In genomic region chr10:42118361-42119188, GRCm38 (mm10) we compare ENCODE assay signal across 11 mouse cellular contexts.
DNase-seq lines count a peak whose midpoint lies in the region; ATAC-seq and TF ChIP-seq lines count a peak whose summit lies in the region.
"Had no signal": no experiment of that assay in that cellular context is flagged by ENCODE, and none has a peak within 500 bp of the region (broad histone marks: within the 10 kb centered on the region; RNA-seq: fewer than 3 reads in every experiment).

No protein-coding gene starts in this region.

- ATAC-seq in cerebellum, adult (ENCODE audit: insufficient number of reproducible peaks, low FRiP score, low TSS enrichment), result peak; percentile 91
- ATAC-seq: liver, postnatal 0 days had no signal

- H3K27me3 ChIP-seq in kidney, adult 2 months (replicated peaks; ENCODE audit: control insufficient read depth, insufficient read depth, low read length), result no peaks in the 10 kb centered on the region
- H3K27me3 ChIP-seq: neural tube, embryonic 15.5 days had no signal

- no peak for TF ChIP-seq CTCF in kidney, adult 2 months (conservative IDR thresholded peaks at IDR 0.05; ENCODE audit: insufficient read depth, insufficient read length, low read depth, low read length)

- no peaks in the 10 kb centered on the region for H3K36me3 ChIP-seq in kidney, adult 2 months (ENCODE audit: control insufficient read depth, insufficient read depth, low read length)
- H3K36me3 ChIP-seq: neural tube, embryonic 15.5 days had no signal

- no peaks in the 10 kb centered on the region; the same call in 1 of the 2 replicates for H3K4me1 ChIP-seq in kidney, adult 2 months (ENCODE audit: control insufficient read depth, insufficient read depth, low read length)

- 83% methylated on average over 13 of the region's 13 CpGs for WGBS in kidney, adult 2 months

- peak; percentile 11 for DNase-seq in layer of hippocampus, adult 11-12 months (ENCODE audit: low spot score)
- no peak for DNase-seq in layer of hippocampus, adult 8-10 months (ENCODE audit: low spot score in 2 of 2)
- DNase-seq in cerebellum, adult 8-10 months, result peak; percentile 94
- DNase-seq in layer of hippocampus, postnatal 36 days, result peak; percentile 4 to 11
- no peak for DNase-seq in kidney, adult 2 months
- no peak for DNase-seq in urinary bladder, postnatal 4 days (ENCODE audit: low spot score in 2 of 2)
- DNase-seq: kidney, postnatal 4 days; liver, postnatal 0 days had no signal

- H3K27ac ChIP-seq in kidney, adult 2 months (ENCODE audit: insufficient read depth, low read depth, low read length), result no peak overlapping the region
- H3K27ac ChIP-seq: hindbrain, embryonic 14.5 days; neural tube, embryonic 15.5 days had no signal

- no peak overlapping the region for H3K4me3 ChIP-seq in kidney, adult 2 months (ENCODE audit: insufficient read depth, low read depth, low read length)
- H3K4me3 ChIP-seq: neural tube, embryonic 15.5 days had no signal

- TF ChIP-seq POLR2A in kidney, adult 2 months (IDR thresholded peaks at IDR 0.05; ENCODE audit: low read depth, low read length), result no peak

Comparison
In these comparisons a context has a peak if more than half of its experiments do, and no peak if none do; other contexts are left out.
1. DNase-seq: peak in layer of hippocampus, adult 11-12 months (single experiment), cerebellum, adult 8-10 months (single experiment) and layer of hippocampus, postnatal 36 days (2 of 2); none in layer of hippocampus, adult 8-10 months (0 of 2), kidney, adult 2 months (single experiment) and urinary bladder, postnatal 4 days (0 of 2).